Mouse (Mus musculus): ENCODE measurements around the gene Coq10a. TPM values are rescaled to one million over a fixed set of nuclear protein-coding genes. Genes with fewer than 3 reads are reported as not detected.
A peak's percentile ranks its signal among the peaks of the same experiment; 100 is the strongest.

Coq10a gene
- total and polyA plus RNA-seq, 2 experiments from 2014 or later, result 42.8 to 56.4 TPM

- peak within 1 kb of the TSS; percentile 94 for H3K4me3 ChIP-seq (ENCODE audit: low read depth, low read length)
- H3K9ac ChIP-seq (replicated peaks; ENCODE audit: low read length, poor library complexity, severe bottlenecking), result peak within 1 kb of the TSS; percentile 99
- peak; percentile 85 for DNase-seq (ENCODE audit: low spot score)
- peaks cover 9% of the 10 kb centered on the region; the same call in 1 of the 2 replicates for H3K4me1 ChIP-seq (ENCODE audit: insufficient read depth, low read length)
- under 1% methylated on average over 51 of the region's 73 CpGs for WGBS
- H3K9me3 ChIP-seq (ENCODE audit: low read length), result no peaks in the 10 kb centered on the region
- ATAC-seq (ENCODE audit: low FRiP score), result peak; percentile 90
- peaks cover 19% of the 10 kb centered on the region for H3K36me3 ChIP-seq (ENCODE audit: insufficient read depth, low read length)
- TF ChIP-seq CTCF (IDR thresholded peaks at IDR 0.05), result peak; percentile 54
- peak within 1 kb of the TSS; percentile 77 for H3K4me2 ChIP-seq (ENCODE audit: low read depth, low read length, poor library complexity, severe bottlenecking)
- H3K27ac ChIP-seq (ENCODE audit: low read depth, low read length), result peak within 1 kb of the TSS; percentile 98
- no peaks in the 10 kb centered on the region for H3K27me3 ChIP-seq (ENCODE audit: insufficient read depth, low read length)
These were observed 7.8 kb upstream of the Coq10a start, which contains the start of gene Ankrd52 for GRCm38 (mm10) chr10:128376455-128377211. Ankrd52 (plus strand) TSS chr10:128377115.

DNA sequence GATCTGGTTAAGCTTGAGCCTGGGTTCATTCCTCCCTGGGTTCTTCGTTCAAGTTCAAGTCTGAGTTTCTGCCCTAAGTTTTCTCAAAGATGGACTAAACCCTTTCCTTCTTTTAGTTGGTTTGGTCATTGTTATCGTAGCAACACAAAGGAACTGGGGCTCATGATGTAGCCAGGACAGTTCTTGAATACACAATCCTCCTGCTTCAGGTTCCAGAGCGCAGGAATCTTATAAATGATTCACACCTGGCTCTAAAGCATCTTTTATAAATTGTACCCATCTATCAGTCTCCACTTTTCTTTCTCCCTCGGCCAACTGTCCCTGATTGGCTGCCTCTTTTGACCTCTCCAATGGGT, 7.3 kb upstream of the Coq10a start:
- DNase-seq (ENCODE audit: low spot score), result no peak
- no peak for ATAC-seq (ENCODE audit: low FRiP score)
- Histone ChIP-seq H3K4me1 (ENCODE audit: insufficient read depth, low read length) (peaks cover 9% of the 10 kb centered on the region; the same call in 1 of the 2 replicates), H3K9ac (replicated peaks; ENCODE audit: low read length, poor library complexity, severe bottlenecking) (peak overlapping the region; percentile 99), H3K36me3 (ENCODE audit: insufficient read depth, low read length) (peaks cover 15% of the 10 kb centered on the region), H3K4me3 (ENCODE audit: low read depth, low read length) (peak overlapping the region; percentile 94), H3K9me3 (ENCODE audit: low read length) (no peaks in the 10 kb centered on the region), H3K27ac (ENCODE audit: low read depth, low read length) (peak overlapping the region; percentile 98), H3K27me3 (ENCODE audit: insufficient read depth, low read length) (no peaks in the 10 kb centered on the region), H3K4me2 (ENCODE audit: low read depth, low read length, poor library complexity, severe bottlenecking) (peak overlapping the region; percentile 77)
- 37% methylated on average over 4 of the region's 4 CpGs for WGBS
- no peak for TF ChIP-seq CTCF (IDR thresholded peaks at IDR 0.05)

DNA sequence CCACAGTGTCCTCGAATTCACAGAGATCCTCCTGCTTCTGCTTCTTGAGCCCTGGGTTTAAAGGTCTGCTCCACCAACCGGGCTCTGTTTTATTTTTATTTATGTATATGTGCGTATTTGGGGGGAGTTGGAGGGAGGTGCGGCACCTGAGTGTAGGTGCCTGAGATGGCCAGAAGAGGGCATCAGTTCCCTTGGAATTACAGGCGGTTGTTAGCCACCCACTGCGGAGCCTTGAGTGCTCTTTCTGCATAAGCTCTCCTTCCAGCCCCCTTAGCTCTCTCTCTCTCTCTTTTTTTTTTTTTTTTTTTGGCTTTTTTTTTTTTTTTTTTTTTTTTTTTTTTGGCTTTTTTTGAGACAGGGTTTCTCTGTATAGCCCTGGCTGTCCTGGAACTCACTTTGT, 5.6 kb upstream of the Coq10a start:
- no peak overlapping the region for H3K4me3 ChIP-seq (ENCODE audit: low read depth, low read length)
- peaks cover 3% of the 10 kb centered on the region for H3K36me3 ChIP-seq (ENCODE audit: insufficient read depth, low read length)
- DNase-seq (ENCODE audit: low spot score) (no peak), ATAC-seq (ENCODE audit: low FRiP score) (no peak)
- no peaks in the 10 kb centered on the region for H3K9me3 ChIP-seq (ENCODE audit: low read length)
- no peak overlapping the region for H3K27ac ChIP-seq (ENCODE audit: low read depth, low read length)
- H3K27me3 ChIP-seq (ENCODE audit: insufficient read depth, low read length), result no peaks in the 10 kb centered on the region
- H3K4me1 ChIP-seq (ENCODE audit: insufficient read depth, low read length), result peaks cover 9% of the 10 kb centered on the region; the same call in 1 of the 2 replicates
- H3K4me2 ChIP-seq (ENCODE audit: low read depth, low read length, poor library complexity, severe bottlenecking), result no peak overlapping the region
- peak; percentile 34; the same call in 1 of the 2 replicates for TF ChIP-seq CTCF (IDR thresholded peaks at IDR 0.05)
- no peak overlapping the region for H3K9ac ChIP-seq (replicated peaks; ENCODE audit: low read length, poor library complexity, severe bottlenecking)
- WGBS, result 79% methylated on average over 6 of the region's 6 CpGs

GRCm38 (mm10) chr10:128372989-128373748, 4.4 kb upstream of the Coq10a start:
- 0 out of 2 replicates have a peak, but pooled peaks cover 4% of the 10 kb centered on the region for H3K4me1 ChIP-seq (ENCODE audit: insufficient read depth, low read length)
- no peak overlapping the region for H3K27ac ChIP-seq (ENCODE audit: low read depth, low read length)
- DNase-seq (ENCODE audit: low spot score), result no peak
- H3K4me2 ChIP-seq (ENCODE audit: low read depth, low read length, poor library complexity, severe bottlenecking), result no peak overlapping the region
- no peaks in the 10 kb centered on the region for H3K36me3 ChIP-seq (ENCODE audit: insufficient read depth, low read length)
- WGBS, result 87% methylated on average over 6 of the region's 6 CpGs
- no peaks in the 10 kb centered on the region for H3K27me3 ChIP-seq (ENCODE audit: insufficient read depth, low read length)
- H3K9me3 ChIP-seq (ENCODE audit: low read length), result no peaks in the 10 kb centered on the region
- ATAC-seq (ENCODE audit: low FRiP score), result no peak
- H3K4me3 ChIP-seq (ENCODE audit: low read depth, low read length), result no peak overlapping the region
- no peak for TF ChIP-seq CTCF (IDR thresholded peaks at IDR 0.05)
- no peak overlapping the region for H3K9ac ChIP-seq (replicated peaks; ENCODE audit: low read length, poor library complexity, severe bottlenecking)

- WGBS, result 84% methylated on average over 5 of the region's 5 CpGs
- no peaks in the 10 kb centered on the region for H3K27me3 ChIP-seq (ENCODE audit: insufficient read depth, low read length)
- TF ChIP-seq CTCF (IDR thresholded peaks at IDR 0.05), result peak; percentile 46
These were observed 3.3 kb upstream of the Coq10a start for GRCm38 (mm10) chr10:128372142-128372541.

DNA sequence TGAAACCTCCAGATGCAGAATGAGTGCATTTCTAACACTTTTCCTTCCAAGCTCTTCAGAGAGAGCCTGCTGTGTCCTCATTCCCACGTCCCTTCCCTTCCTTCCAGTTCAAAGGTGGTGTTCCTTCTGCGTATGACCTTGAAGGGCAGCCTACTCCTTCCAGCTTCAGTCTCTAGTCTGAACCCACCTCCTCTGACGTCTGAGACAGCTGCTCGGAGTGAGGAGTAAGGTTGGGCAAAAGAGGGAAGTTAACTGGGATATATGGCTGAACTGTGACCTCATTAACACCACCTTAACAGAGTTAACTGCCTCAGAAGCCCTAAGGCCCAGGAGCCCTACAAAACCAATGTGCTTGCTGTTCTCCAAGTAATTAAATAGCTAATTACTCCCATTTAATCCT, 1.8 kb upstream of the Coq10a start:
- Histone ChIP-seq H3K4me3 (ENCODE audit: low read depth, low read length) (no peak overlapping the region), H3K9ac (replicated peaks; ENCODE audit: low read length, poor library complexity, severe bottlenecking) (no peak overlapping the region), H3K9me3 (ENCODE audit: low read length) (no peaks in the 10 kb centered on the region), H3K4me2 (ENCODE audit: low read depth, low read length, poor library complexity, severe bottlenecking) (no peak overlapping the region), H3K4me1 (ENCODE audit: insufficient read depth, low read length) (no peaks in the 10 kb centered on the region), H3K27me3 (ENCODE audit: insufficient read depth, low read length) (no peaks in the 10 kb centered on the region), H3K36me3 (ENCODE audit: insufficient read depth, low read length) (no peaks in the 10 kb centered on the region), H3K27ac (ENCODE audit: low read depth, low read length) (no peak overlapping the region)
- 53% methylated on average over 4 of the region's 4 CpGs for WGBS
- ATAC-seq (ENCODE audit: low FRiP score) (no peak), DNase-seq (ENCODE audit: low spot score) (no peak)
- no peak for TF ChIP-seq CTCF (IDR thresholded peaks at IDR 0.05)

More at GRCm38 (mm10) chr10:128372142-128372541, 3.3 kb upstream of the Coq10a start:
- H3K4me3 ChIP-seq (ENCODE audit: low read depth, low read length), result no peak overlapping the region
- H3K9me3 ChIP-seq (ENCODE audit: low read length), result no peaks in the 10 kb centered on the region
- no peak for ATAC-seq (ENCODE audit: low FRiP score)
- H3K4me2 ChIP-seq (ENCODE audit: low read depth, low read length, poor library complexity, severe bottlenecking), result no peak overlapping the region
- H3K27ac ChIP-seq (ENCODE audit: low read depth, low read length), result no peak overlapping the region
- no peak overlapping the region for H3K9ac ChIP-seq (replicated peaks; ENCODE audit: low read length, poor library complexity, severe bottlenecking)
- H3K36me3 ChIP-seq (ENCODE audit: insufficient read depth, low read length), result no peaks in the 10 kb centered on the region
- 0 out of 2 replicates have a peak, but pooled peaks cover 4% of the 10 kb centered on the region for H3K4me1 ChIP-seq (ENCODE audit: insufficient read depth, low read length)
- no peak for DNase-seq (ENCODE audit: low spot score)

Measured in midbrain, postnatal 0 days (tissue).